Mouse (Mus musculus): Measurements from ENCODE around the gene Sap30l. TPM values are rescaled to one million over a fixed set of nuclear protein-coding genes. Genes with fewer than 3 reads are reported as not detected.
"Not testable (repeated sequence)": the region's sequence is repeated elsewhere in the genome, so short reads cannot be mapped to it uniquely, and the experiment has no call there.

The Sap30l gene
- polyA plus RNA-seq, 1 experiment from 2014 or later: 16.3 TPM

- H3K9me3 ChIP-seq (ENCODE audit: control insufficient read depth, low read length); H3K4me3 ChIP-seq (ENCODE audit: low read depth, low read length); H3K9ac ChIP-seq (ENCODE audit: low read depth, low read length); DNase-seq (ENCODE audit: low spot score); H3K4me2 ChIP-seq (ENCODE audit: low read depth, low read length); ATAC-seq (ENCODE audit: low read depth); H3K27ac ChIP-seq (replicated peaks; ENCODE audit: low read depth, low read length); H3K36me3 ChIP-seq (ENCODE audit: control insufficient read depth, insufficient read depth, low read length); H3K4me1 ChIP-seq (ENCODE audit: control insufficient read depth, insufficient read depth, low read length): not testable (repeated sequence)
- 94% methylated on average over 2 of the region's 2 CpGs for WGBS
- H3K27me3 ChIP-seq (replicated peaks; ENCODE audit: control insufficient read depth, insufficient read depth, low read length): peaks cover 42% of the 10 kb centered on the region
Observed at GRCm38 (mm10) chr11:57823159-57823558, 21.7 kb downstream of the Sap30l start.

GRCm38 (mm10) chr11:57823714-57824113, 22.3 kb downstream of the Sap30l start:
- Histone ChIP-seq H3K27ac (replicated peaks; ENCODE audit: low read depth, low read length) (no peak overlapping the region), H3K4me2 (ENCODE audit: low read depth, low read length) (no peak overlapping the region)
- 67% methylated on average over 7 of the region's 7 CpGs for WGBS

GRCm38 (mm10) chr11:57825234-57825633, 23.8 kb downstream of the Sap30l start:
- not testable (repeated sequence) for ATAC-seq (ENCODE audit: low read depth); H3K27ac ChIP-seq (replicated peaks; ENCODE audit: low read depth, low read length); H3K4me2 ChIP-seq (ENCODE audit: low read depth, low read length); H3K4me1 ChIP-seq (ENCODE audit: control insufficient read depth, insufficient read depth, low read length); H3K9me3 ChIP-seq (ENCODE audit: control insufficient read depth, low read length); DNase-seq (ENCODE audit: low spot score); H3K9ac ChIP-seq (ENCODE audit: low read depth, low read length); H3K36me3 ChIP-seq (ENCODE audit: control insufficient read depth, insufficient read depth, low read length); H3K4me3 ChIP-seq (ENCODE audit: low read depth, low read length)
- WGBS: 44% methylated on average over 11 of the region's 11 CpGs
- H3K27me3 ChIP-seq (replicated peaks; ENCODE audit: control insufficient read depth, insufficient read depth, low read length): peaks cover 63% of the 10 kb centered on the region

More at GRCm38 (mm10) chr11:57823714-57824113, 22.3 kb downstream of the Sap30l start:
- H3K4me1 ChIP-seq (ENCODE audit: control insufficient read depth, insufficient read depth, low read length): peaks cover 5% of the 10 kb centered on the region
- no peaks in the 10 kb centered on the region for H3K36me3 ChIP-seq (ENCODE audit: control insufficient read depth, insufficient read depth, low read length)
- H3K9ac ChIP-seq (ENCODE audit: low read depth, low read length): no peak overlapping the region
- no peak for DNase-seq (ENCODE audit: low spot score)
- H3K9me3 ChIP-seq (ENCODE audit: control insufficient read depth, low read length): no peaks in the 10 kb centered on the region
- ATAC-seq (ENCODE audit: low read depth): no peak
- no peak overlapping the region for H3K4me3 ChIP-seq (ENCODE audit: low read depth, low read length)
- peaks cover 48% of the 10 kb centered on the region for H3K27me3 ChIP-seq (replicated peaks; ENCODE audit: control insufficient read depth, insufficient read depth, low read length)

DNA sequence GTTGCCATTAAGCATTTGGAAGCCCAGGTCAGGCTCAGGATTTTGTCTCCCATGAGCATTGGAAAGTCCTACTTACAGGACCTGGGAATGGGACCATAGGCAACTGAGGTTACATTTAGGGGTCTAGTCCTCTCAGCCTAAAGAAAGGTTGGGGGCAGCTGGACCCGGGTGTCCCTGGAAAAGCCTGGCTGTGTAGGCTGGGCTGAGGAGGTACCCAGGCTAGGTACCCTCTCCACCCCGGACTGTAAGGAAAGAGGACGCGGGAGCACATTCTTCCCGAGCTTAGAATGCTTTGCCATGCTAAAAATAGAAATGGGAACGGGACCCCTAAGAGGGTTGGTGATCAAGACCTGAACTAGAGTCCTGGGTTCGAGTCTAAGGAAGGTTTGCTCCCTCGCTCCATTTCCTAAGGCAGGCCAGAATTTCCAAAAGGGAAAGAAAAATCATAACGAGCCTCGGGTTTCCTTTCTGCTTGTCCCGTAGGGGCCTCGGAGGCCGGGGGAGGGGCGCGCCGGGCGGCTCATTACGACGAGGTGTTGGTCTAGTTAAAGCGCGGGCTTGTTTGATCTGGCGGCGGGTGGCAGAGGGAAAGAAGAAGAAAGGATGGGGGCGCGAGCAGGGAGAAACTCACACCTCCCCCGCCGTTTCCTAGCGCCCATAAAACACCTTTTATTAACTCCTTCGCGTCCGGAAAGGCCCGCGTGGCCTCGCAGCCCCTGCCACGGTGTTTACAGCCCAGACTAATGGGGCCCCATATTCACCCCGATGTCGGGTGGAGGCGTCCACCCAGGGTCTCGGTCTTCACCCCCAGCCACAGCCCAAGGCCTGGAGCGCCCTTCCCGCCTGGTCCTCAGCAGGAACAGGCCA, 25.8 kb downstream of the Sap30l start:
- Histone ChIP-seq H3K27ac (replicated peaks; ENCODE audit: low read depth, low read length) (no peak overlapping the region), H3K4me1 (ENCODE audit: control insufficient read depth, insufficient read depth, low read length) (peaks cover 5% of the 10 kb centered on the region), H3K4me2 (ENCODE audit: low read depth, low read length) (peak overlapping the region; percentile 56), H3K9me3 (ENCODE audit: control insufficient read depth, low read length) (no peaks in the 10 kb centered on the region), H3K27me3 (replicated peaks; ENCODE audit: control insufficient read depth, insufficient read depth, low read length) (peaks cover 84% of the 10 kb centered on the region), H3K9ac (ENCODE audit: low read depth, low read length) (peak overlapping the region; percentile 46), H3K4me3 (ENCODE audit: low read depth, low read length) (peak overlapping the region; percentile 31), H3K36me3 (ENCODE audit: control insufficient read depth, insufficient read depth, low read length) (no peaks in the 10 kb centered on the region)
- WGBS: 1% methylated on average over 30 of the region's 41 CpGs
- no peak for DNase-seq (ENCODE audit: low spot score)
- ATAC-seq (ENCODE audit: low read depth): no peak

DNA sequence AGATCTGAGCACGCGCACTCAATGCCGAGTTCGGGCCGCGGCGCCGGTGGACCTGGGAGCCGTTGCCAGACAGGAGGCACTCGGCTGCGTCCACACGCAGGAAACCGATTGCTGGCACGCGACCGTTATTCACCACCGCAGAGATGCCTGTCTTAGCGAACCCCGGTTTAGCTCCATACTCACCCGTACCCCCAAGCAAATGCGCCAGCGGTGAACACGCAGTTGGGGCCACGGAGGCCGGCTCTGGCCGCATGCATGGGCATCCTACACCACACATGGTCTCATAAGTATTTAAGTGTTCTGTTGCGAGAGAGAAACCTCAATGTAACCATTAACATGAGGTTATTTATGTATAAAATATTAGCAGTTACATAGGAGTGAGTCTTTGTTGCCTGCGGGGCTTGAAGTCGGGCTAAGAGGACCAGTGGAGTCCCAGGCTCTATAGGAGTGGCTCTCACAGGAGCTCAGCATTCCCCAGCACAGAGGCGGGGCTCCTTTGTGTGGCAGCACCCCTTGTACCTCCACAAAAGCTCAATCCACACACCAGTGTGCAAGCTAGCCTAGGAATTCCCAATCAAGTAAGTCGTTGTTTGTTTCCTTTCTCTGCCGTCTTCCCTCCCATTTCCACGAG, 26.6 kb downstream of the Sap30l start:
- WGBS: under 1% methylated on average over 32 of the region's 33 CpGs
- no peak for DNase-seq (ENCODE audit: low spot score)
- no peaks in the 10 kb centered on the region for H3K36me3 ChIP-seq (ENCODE audit: control insufficient read depth, insufficient read depth, low read length)
- H3K9ac ChIP-seq (ENCODE audit: low read depth, low read length): peak overlapping the region; percentile 46
- peaks cover 5% of the 10 kb centered on the region for H3K4me1 ChIP-seq (ENCODE audit: control insufficient read depth, insufficient read depth, low read length)
- H3K9me3 ChIP-seq (ENCODE audit: control insufficient read depth, low read length): no peaks in the 10 kb centered on the region
- ATAC-seq (ENCODE audit: low read depth): no peak
- peak overlapping the region; percentile 56 for H3K4me2 ChIP-seq (ENCODE audit: low read depth, low read length)
- H3K4me3 ChIP-seq (ENCODE audit: low read depth, low read length): peak overlapping the region; percentile 31
- H3K27ac ChIP-seq (replicated peaks; ENCODE audit: low read depth, low read length): no peak overlapping the region
- H3K27me3 ChIP-seq (replicated peaks; ENCODE audit: control insufficient read depth, insufficient read depth, low read length): peaks cover 91% of the 10 kb centered on the region

GRCm38 (mm10) chr11:57828955-57829870, 27.8 kb downstream of the Sap30l start:
- ATAC-seq (ENCODE audit: low read depth) (no peak), DNase-seq (ENCODE audit: low spot score) (no peak)
- Histone ChIP-seq H3K4me2 (ENCODE audit: low read depth, low read length) (peak overlapping the region; percentile 33), H3K9me3 (ENCODE audit: control insufficient read depth, low read length) (no peaks in the 10 kb centered on the region), H3K27ac (replicated peaks; ENCODE audit: low read depth, low read length) (no peak overlapping the region), H3K4me3 (ENCODE audit: low read depth, low read length) (peak overlapping the region; percentile 14; the same call in 1 of the 2 replicates), H3K4me1 (ENCODE audit: control insufficient read depth, insufficient read depth, low read length) (peaks cover 5% of the 10 kb centered on the region), H3K36me3 (ENCODE audit: control insufficient read depth, insufficient read depth, low read length) (no peaks in the 10 kb centered on the region), H3K9ac (ENCODE audit: low read depth, low read length) (no peak overlapping the region), H3K27me3 (replicated peaks; ENCODE audit: control insufficient read depth, insufficient read depth, low read length) (peaks cover 97% of the 10 kb centered on the region)
- 4% methylated on average over 53 of the region's 53 CpGs for WGBS

DNA sequence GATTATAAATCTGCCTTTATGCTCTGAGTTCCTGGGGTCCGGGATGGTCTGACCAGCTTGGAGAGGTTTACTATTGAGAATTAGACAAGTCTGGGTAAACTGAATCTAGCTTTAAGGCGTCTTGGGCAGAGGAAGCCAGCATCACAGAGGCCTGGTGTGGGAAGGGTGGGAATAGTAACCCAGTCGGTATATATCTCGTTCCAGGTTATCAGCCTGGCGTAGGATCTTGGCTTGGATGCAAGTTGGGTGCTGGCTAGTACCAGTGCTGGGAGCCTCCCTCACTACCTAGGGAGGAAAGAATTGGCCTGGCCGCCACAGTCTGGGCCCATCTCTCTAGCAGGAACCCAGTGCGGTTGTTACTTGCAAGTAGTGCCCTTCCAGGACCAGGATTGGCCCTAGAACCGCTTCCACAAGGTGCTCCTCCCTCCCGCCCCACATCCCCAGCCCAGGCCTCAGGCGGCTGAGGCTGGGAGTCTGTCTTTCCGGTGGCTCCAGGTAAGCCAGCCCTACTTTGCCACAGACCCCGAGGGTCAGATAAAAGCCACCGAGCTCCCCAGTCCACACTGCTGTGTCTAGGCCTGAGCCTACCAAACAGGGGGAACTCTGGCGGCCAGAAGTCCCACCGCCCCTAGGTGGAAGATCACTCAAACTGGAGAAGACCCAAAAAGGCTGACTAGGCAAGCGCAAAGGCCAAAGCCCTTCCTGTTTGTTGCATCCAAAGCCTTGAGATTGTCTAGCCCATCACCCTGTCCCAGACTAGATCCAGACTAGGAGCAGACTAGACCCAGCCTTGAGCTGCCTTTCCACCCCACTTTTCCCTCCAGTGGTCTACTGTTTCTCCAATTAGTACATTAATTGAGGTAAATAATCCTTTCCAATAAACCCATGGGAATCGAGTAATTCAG, 28.7 kb downstream of the Sap30l start:
- peaks cover 5% of the 10 kb centered on the region for H3K4me1 ChIP-seq (ENCODE audit: control insufficient read depth, insufficient read depth, low read length)
- peaks cover 98% of the 10 kb centered on the region for H3K27me3 ChIP-seq (replicated peaks; ENCODE audit: control insufficient read depth, insufficient read depth, low read length)
- no peak overlapping the region; the same call in 1 of the 2 replicates for H3K4me2 ChIP-seq (ENCODE audit: low read depth, low read length)
- no peak for ATAC-seq (ENCODE audit: low read depth)
- no peaks in the 10 kb centered on the region for H3K9me3 ChIP-seq (ENCODE audit: control insufficient read depth, low read length)
- WGBS: 29% methylated on average over 16 of the region's 17 CpGs
- DNase-seq (ENCODE audit: low spot score): no peak
- H3K9ac ChIP-seq (ENCODE audit: low read depth, low read length): no peak overlapping the region
- H3K4me3 ChIP-seq (ENCODE audit: low read depth, low read length): 0 out of 2 replicates have a peak overlapping the region, but pooled peaks have one; percentile 0
- no peak overlapping the region for H3K27ac ChIP-seq (replicated peaks; ENCODE audit: low read depth, low read length)
- no peaks in the 10 kb centered on the region for H3K36me3 ChIP-seq (ENCODE audit: control insufficient read depth, insufficient read depth, low read length)
